Mouse (Mus musculus) lung, postnatal 0 days (tissue): ENCODE measurements around the gene Rpl13a.

Experiments
- CTCF ChIP-seq: IDR thresholded peaks from 2 replicates; pipeline ENCODE4 v1.5.1; 2016; ENCODE audit warnings: antibody characterized with exemption, mild to moderate bottlenecking
- EP300 ChIP-seq: IDR thresholded peaks from 2 replicates; pipeline ENCODE4 v1.6.1; 2016; ENCODE audit warnings: antibody characterized with exemption, mild to moderate bottlenecking, control low read depth

DNA sequence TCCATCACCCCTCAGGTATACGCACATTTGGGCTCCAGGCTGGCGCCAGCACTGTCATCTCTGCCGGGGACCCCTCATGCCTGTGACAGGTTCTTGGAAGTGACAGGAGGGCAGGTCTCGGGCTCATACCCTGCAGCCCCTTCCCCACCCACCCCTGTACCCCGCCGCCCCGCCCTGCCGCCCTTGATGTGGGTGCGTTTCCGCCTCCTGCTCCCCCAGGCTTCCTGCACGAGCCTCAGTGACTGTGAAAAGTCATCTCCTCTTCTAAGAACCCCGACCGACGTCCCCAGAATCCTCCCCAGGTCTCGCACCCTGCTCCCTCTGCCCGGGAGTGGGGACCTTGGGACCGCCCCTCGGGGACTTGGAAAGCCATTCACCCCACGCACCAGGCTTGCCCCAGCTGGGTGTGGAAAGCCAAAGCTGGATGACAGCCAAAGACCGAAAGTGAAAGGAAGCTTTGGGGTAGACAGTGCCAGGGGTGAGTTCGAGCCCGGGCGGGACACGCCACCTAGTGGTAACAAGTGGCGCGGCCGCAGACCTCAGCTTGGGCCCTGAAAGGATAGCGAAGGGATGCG is 7.5 kb upstream of the Rpl13a start, which contains the start of the genes Gm45713 and Flt3l:
- TF ChIP-seq CTCF (peak; percentile 98), EP300 (no peak)
